Mouse (Mus musculus) testis, adult 2 months (tissue): Measurements from ENCODE around the gene Plpp1. TPM values are rescaled to one million over a fixed set of nuclear protein-coding genes. Genes with fewer than 3 reads are reported as not detected.

Experiments used
- H3K27ac ChIP-seq: fragments of 200-500 bp; 2 replicates; pipeline ENCODE4 v1.5.1; 2012; ENCODE audit warnings: low read depth, low read length; ENCODE audit not compliant: control insufficient read depth, insufficient read depth
- H3K27me3 ChIP-seq: fragments of 200-500 bp; 2 replicates; pipeline ENCODE4 v1.6.1; 2012; ENCODE audit warnings: mild to moderate bottlenecking, low read length, moderate library complexity; ENCODE audit not compliant: control insufficient read depth, insufficient read depth
- H3K36me3 ChIP-seq: fragments of 200-500 bp; 2 replicates; pipeline ENCODE4 v1.6.1; 2012; ENCODE audit warnings: mild to moderate bottlenecking, low read length; ENCODE audit not compliant: control insufficient read depth, insufficient read depth
- H3K4me1 ChIP-seq: fragments of 200-500 bp; 2 replicates; pipeline ENCODE4 v1.6.1; 2012; ENCODE audit warnings: low read length; ENCODE audit not compliant: control insufficient read depth, insufficient read depth
- H3K4me3 ChIP-seq: fragments of 200-500 bp; 2 replicates; pipeline ENCODE4 v1.5.1; 2012; ENCODE audit warnings: low read depth, mild to moderate bottlenecking, low read length, moderate library complexity, mixed read lengths; ENCODE audit not compliant: control insufficient read depth
- CTCF ChIP-seq: fragments of 200-500 bp; IDR thresholded peaks from 2 replicates; pipeline ENCODE4 v1.5.1; 2012; ENCODE audit warnings: low read depth, mild to moderate bottlenecking, inconsistent platforms, low read length, moderate library complexity; ENCODE audit not compliant: control insufficient read depth, insufficient read depth, insufficient replicate concordance
- POLR2A ChIP-seq: fragments of 200-500 bp; IDR thresholded peaks from 2 replicates; pipeline ENCODE4 v1.6.1; 2012; ENCODE audit warnings: low read depth, mild to moderate bottlenecking, inconsistent platforms, low read length, moderate library complexity; ENCODE audit not compliant: control insufficient read depth
- polyA plus RNA-seq: library from polyadenylated mRNA; depleted of rRNA; stranded (reverse); fragments of >200 nt; gene quantifications from 2 replicates; pipeline ENCODE4 v1.2.3, GENCODE M21; 2012

Plpp1 gene
- polyA plus RNA-seq, 1 experiment, result 115 TPM

DNA sequence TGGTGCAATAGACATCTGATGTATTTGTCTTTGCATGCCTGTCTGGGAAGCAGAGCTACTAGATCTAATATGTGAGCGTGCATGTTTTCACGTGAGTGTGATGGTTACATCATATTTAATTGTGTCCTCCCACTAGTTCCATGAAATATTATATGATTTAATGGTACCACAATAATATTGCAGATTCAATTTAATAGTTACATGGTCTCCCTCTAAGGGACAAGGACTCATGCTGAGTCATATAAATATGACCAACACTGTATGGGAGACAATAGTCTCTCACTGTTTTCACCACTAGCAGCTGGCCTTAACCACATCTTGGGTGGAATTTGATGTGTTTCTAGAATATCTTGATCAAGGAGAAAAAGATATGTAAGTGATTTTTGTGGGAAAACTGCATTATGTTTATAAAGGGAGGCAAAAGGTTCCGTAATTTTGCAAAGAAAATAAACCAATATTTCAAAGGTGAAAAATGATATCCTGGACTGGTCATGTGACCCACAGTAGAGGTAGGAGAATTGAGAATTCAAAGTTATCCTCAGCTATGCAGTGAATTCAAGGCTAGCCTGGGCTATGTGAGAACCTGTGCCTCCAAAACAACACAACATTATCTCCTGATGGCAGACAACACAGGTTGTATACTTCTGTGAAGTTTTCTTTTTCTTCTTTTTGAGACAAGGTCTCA, 26.5 kb upstream of the Plpp1 start:
- Histone ChIP-seq H3K27me3 (no peaks in the 10 kb centered on the region), H3K27ac (no peak overlapping the region), H3K4me3 (no peak overlapping the region), H3K4me1 (peaks cover 2% of the 10 kb centered on the region; the same call in 1 of the 2 replicates), H3K36me3 (no peaks in the 10 kb centered on the region)
- no peak for TF ChIP-seq CTCF
- TF ChIP-seq POLR2A, result no peak

DNA sequence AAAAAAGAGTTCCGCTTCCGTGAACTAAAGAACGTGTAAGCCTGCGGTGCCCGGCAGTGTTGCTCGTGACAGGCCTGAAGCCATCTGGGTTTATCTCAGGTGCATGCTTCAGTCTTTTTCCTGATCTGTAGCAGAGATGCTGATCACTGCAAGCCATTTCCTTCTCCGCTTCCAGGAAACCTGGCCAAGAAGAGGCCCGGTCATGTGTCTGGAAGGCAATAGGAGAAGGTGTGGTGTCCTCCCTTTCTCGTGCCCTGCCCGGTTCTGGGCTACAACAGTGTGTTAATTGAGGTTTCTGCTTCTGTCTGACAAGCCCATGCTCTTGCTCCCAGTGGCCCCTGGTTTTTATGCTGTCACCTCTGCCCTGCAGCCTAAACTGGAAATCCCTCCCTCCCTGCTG, 24.7 kb upstream of the Plpp1 start:
- Histone ChIP-seq H3K4me3 (no peak overlapping the region), H3K36me3 (no peaks in the 10 kb centered on the region), H3K27me3 (no peaks in the 10 kb centered on the region), H3K4me1 (peaks cover 2% of the 10 kb centered on the region; the same call in 1 of the 2 replicates), H3K27ac (no peak overlapping the region)
- no peak for TF ChIP-seq POLR2A
- TF ChIP-seq CTCF, result no peak

DNA sequence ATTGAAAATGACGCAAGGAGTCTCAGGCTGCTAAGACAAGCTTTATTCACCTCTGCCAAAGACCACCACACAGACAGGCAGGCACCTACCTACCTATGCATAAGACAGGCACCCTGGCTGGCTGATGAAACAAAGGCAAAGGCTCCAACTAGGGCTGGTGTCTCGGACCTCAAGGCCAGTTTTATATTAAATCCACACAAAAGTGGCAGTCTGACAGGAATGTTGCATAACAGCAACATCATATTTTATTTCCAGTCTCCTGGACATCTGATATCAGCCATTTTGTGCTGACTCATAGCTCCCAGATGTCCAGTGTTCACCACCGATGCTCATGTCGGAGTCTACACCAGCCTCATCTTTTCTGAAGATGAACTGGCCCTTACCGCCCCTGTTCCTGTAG, 22.2 kb upstream of the Plpp1 start:
- H3K36me3 ChIP-seq, result no peaks in the 10 kb centered on the region
- no peaks in the 10 kb centered on the region for H3K27me3 ChIP-seq
- no peak for TF ChIP-seq POLR2A
- no peak for TF ChIP-seq CTCF
- H3K4me1 ChIP-seq, result no peaks in the 10 kb centered on the region
- H3K27ac ChIP-seq, result no peak overlapping the region
- no peak overlapping the region for H3K4me3 ChIP-seq

DNA sequence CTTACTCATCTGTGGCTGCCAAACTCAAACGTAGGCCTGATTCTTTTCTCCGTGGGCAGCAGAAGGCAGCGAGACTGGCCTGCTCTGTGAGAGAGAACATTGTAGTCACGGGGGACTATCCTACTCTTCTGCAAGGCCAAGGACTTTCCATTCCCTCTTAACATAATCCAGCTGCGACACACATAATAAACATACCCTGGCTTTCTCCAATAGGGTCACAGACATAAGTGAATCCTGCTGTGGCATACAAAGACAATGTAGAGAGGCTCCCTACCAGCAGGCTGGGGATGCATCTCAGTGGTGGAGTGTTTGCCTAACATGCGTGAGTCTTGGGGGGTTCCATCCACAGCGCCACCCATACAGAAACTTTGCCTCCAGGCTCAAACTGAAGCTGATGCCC, 15.3 kb upstream of the Plpp1 start:
- H3K4me3 ChIP-seq, result no peak overlapping the region
- no peaks in the 10 kb centered on the region for H3K36me3 ChIP-seq
- H3K27ac ChIP-seq, result no peak overlapping the region
- no peak for TF ChIP-seq POLR2A
- no peak for TF ChIP-seq CTCF
- H3K27me3 ChIP-seq, result no peaks in the 10 kb centered on the region
- no peaks in the 10 kb centered on the region for H3K4me1 ChIP-seq

DNA sequence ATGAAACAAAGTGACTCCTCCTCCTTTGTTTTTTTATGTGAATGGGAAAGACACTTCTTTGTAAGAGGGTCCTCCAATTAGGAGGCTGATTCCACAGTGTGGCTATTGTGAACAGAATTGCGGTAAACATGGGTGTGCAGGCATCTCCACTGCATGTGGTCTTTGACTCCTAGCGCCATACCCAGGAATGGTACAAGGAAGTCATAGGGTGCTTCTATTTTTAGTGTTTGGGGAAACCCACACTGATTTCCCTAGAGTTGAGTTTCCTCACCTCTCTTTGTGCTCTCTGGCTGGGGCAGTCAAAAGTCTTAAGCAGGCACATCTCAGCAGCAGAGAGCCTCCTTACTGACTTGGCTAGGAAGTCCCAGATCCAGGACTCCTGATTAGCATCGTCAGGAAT, 14.4 kb upstream of the Plpp1 start:
- TF ChIP-seq POLR2A (no peak), CTCF (no peak)
- H3K27me3 ChIP-seq, result no peaks in the 10 kb centered on the region
- no peaks in the 10 kb centered on the region for H3K4me1 ChIP-seq
- H3K4me3 ChIP-seq, result no peak overlapping the region
- H3K36me3 ChIP-seq, result no peaks in the 10 kb centered on the region
- no peak overlapping the region for H3K27ac ChIP-seq

DNA sequence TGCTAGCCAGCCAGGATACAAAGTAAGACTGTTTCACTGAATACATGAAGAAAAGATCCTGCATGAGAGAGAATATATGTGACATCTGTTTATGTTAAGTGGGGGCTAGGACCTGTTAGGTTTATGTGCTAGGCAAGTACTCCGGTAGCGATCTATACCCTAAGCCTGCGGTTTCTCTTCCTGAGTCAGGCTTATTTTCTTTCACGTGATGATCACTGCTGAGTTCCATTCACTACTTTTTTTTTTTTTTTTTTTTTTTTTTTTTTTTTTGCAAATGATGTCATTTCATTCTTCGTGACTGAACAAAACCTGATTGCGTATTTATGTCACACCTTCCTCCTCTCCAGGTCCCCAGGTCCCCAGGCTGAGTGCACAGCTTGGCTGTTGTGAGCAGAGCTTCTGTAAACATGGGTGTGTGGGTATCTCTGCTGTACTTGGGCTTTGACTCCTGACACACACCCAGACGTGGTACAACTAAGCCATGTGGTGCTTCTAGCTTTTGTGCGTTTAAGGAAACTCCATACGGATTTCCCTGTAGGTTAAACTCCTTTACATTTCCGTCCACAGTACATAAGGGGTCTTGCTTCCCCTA, 13.6 kb upstream of the Plpp1 start:
- no peaks in the 10 kb centered on the region for H3K36me3 ChIP-seq
- no peak for TF ChIP-seq CTCF
- TF ChIP-seq POLR2A, result no peak
- H3K27ac ChIP-seq, result no peak overlapping the region
- H3K4me3 ChIP-seq, result no peak overlapping the region
- H3K27me3 ChIP-seq, result no peaks in the 10 kb centered on the region
- H3K4me1 ChIP-seq, result no peaks in the 10 kb centered on the region

DNA sequence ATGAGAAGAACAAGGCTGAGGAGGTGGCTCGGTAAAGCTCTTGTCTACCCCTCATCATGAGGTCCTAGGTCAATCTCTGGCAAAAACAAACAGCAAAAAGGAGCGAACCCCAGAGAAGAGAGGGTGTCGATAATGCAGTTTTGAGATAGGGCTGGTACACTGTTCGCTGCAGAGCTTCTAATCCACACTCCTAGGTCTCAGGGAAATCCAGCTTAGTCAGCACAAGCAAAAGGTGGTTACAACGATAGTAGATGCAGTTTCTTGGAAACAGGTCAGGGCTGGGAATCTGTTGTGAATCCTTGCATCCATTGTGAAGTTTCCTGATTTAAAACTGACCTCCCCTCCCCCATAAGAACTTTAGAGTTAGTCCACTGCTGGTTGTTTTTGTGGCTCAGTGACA, 9.8 kb upstream of the Plpp1 start:
- Histone ChIP-seq H3K36me3 (no peaks in the 10 kb centered on the region), H3K27me3 (no peaks in the 10 kb centered on the region), H3K4me1 (no peaks in the 10 kb centered on the region), H3K27ac (no peak overlapping the region), H3K4me3 (no peak overlapping the region)
- no peak for TF ChIP-seq CTCF
- TF ChIP-seq POLR2A, result no peak

DNA sequence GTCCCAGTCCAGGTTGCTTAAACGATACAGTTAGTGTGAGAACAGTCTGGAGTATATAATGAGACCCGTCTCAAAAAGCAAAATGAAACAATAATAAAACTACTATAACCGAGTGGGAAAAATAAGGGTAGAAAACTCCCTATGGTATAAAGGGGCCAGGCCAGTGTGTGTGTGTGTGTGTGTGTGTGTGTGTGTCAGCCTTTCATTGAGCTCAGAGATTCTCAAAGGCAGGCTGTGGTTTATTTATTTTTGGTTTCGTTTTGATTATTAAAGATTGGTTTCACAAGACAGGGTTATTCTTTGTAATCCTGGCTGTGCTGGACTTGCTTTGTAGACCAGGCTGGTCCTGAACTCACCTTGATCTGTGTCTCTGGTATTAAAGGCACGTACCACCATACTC, 8.7 kb upstream of the Plpp1 start:
- Histone ChIP-seq H3K36me3 (no peaks in the 10 kb centered on the region), H3K4me1 (no peaks in the 10 kb centered on the region), H3K27ac (no peak overlapping the region), H3K27me3 (no peaks in the 10 kb centered on the region), H3K4me3 (no peak overlapping the region)
- TF ChIP-seq CTCF, result no peak
- TF ChIP-seq POLR2A, result no peak
